Mouse (Mus musculus) lung, adult 2 months (tissue): ENCODE measurements around the gene Arid4a.

Experiments
- CTCF ChIP-seq: fragments of 200-500 bp; IDR thresholded peaks from 2 replicates; pipeline ENCODE4 v1.5.1; 2011; ENCODE audit warnings: mild to moderate bottlenecking, low read length, control low read depth; ENCODE audit not compliant: insufficient read depth
- POLR2A ChIP-seq: fragments of 200-500 bp; IDR thresholded peaks from 2 replicates; pipeline ENCODE4 v1.6.1; 2011; ENCODE audit warnings: low read depth, mild to moderate bottlenecking, control low read depth, low read length, borderline replicate concordance; ENCODE audit errors: extremely low read depth

- TF ChIP-seq CTCF (no peak), POLR2A (peak; percentile 88; the same call in 1 of the 2 replicates)
These were observed 41.1 kb upstream of the Arid4a start, which contains the start of gene Psma3 for GRCm38 (mm10) chr12:70974441-70975266.
